Mouse (Mus musculus) ES-E14 (cell line): ENCODE results near the gene Cerkl. TPM values are rescaled to one million over a fixed set of nuclear protein-coding genes. Genes with fewer than 3 reads are reported as not detected.
A peak's percentile ranks its signal among the peaks of the same experiment; 100 is the strongest.

Experiments used
- DNase-seq: peaks from one replicate; pipeline ENCODE4 v3.0.0-alpha.2; 2013; ENCODE audit warnings: low read depth, low spot score
- H3K27ac ChIP-seq: 2 replicates; pipeline ENCODE4 v1.5.1; 2012; ENCODE audit warnings: low read depth, mild to moderate bottlenecking, low read length, moderate library complexity, mixed read lengths; ENCODE audit not compliant: poor library complexity, insufficient read depth, severe bottlenecking
- H3K36me3 ChIP-seq: 2 replicates; pipeline ENCODE4 v1.6.1; 2012; ENCODE audit warnings: mild to moderate bottlenecking, low read length, moderate library complexity, mixed read lengths; ENCODE audit not compliant: control insufficient read depth, poor library complexity, insufficient read depth, severe bottlenecking
- H3K4me1 ChIP-seq, 2 experiments: fragments of 150-350 bp in 1 of 2; sonication (generic) in 1 of 2; 2 replicates each; pipeline ENCODE4 v1.6.1; 2012; ENCODE audit warnings: low read length in 2 of 2, mild to moderate bottlenecking in 1 of 2, mixed read lengths in 1 of 2; ENCODE audit not compliant: control insufficient read depth in 2 of 2, insufficient read depth in 2 of 2, poor library complexity in 1 of 2
- H3K4me3 ChIP-seq, 2 experiments: fragments of 150-350 bp in 1 of 2; sonication (generic) in 1 of 2; 2 replicates each; pipeline ENCODE4 v1.5.1; 2012; ENCODE audit warnings: low read length in 2 of 2, low read depth in 1 of 2, mild to moderate bottlenecking in 1 of 2, mixed read lengths in 1 of 2; ENCODE audit not compliant: insufficient read depth in 1 of 2, poor library complexity in 1 of 2, severe bottlenecking in 1 of 2
- H3K9ac ChIP-seq: 2 replicates; pipeline ENCODE4 v1.6.1; 2012; ENCODE audit warnings: low read depth, mild to moderate bottlenecking, low read length, mixed read lengths; ENCODE audit not compliant: poor library complexity, insufficient read depth, severe bottlenecking
- H3K9me3 ChIP-seq: fragments of 150-350 bp; sonication (generic); 2 replicates; pipeline ENCODE4 v1.6.1; 2012; ENCODE audit warnings: low read depth, mild to moderate bottlenecking, low read length; ENCODE audit not compliant: control insufficient read depth, insufficient read depth
- CHD2 ChIP-seq: IDR thresholded peaks from 2 replicates; pipeline ENCODE4 v1.6.1; 2014; ENCODE audit warnings: mild to moderate bottlenecking, low read depth, low read length, inconsistent platforms
- HCFC1 ChIP-seq: IDR thresholded peaks from 2 replicates; pipeline ENCODE4 v1.6.1; 2012; ENCODE audit warnings: low read length, inconsistent platforms, borderline replicate concordance; ENCODE audit not compliant: insufficient read depth
- MAFK ChIP-seq: IDR thresholded peaks from 2 replicates; pipeline ENCODE4 v1.6.1; 2014; ENCODE audit warnings: mild to moderate bottlenecking, low read depth, low read length, inconsistent platforms; ENCODE audit not compliant: insufficient read depth
- ZC3H11A ChIP-seq: IDR thresholded peaks from 2 replicates; pipeline ENCODE4 v1.6.1; 2012; ENCODE audit warnings: low read depth, mild to moderate bottlenecking, inconsistent platforms, low read length, borderline replicate concordance
- ZNF384 ChIP-seq: IDR thresholded peaks from 2 replicates; pipeline ENCODE4 v1.6.1; 2012; ENCODE audit warnings: low read depth, low read length, inconsistent platforms
- in situ Hi-C, 2 experiments: fragments of 600-800 bp; cut with MboI; formaldehyde crosslinking; loops; one replicate each; pipeline ENCODE4 v1.15.1; 2025; ENCODE audit warnings: low sequenced_read_pairs in 2 of 2, inconsistent platforms in 1 of 2; ENCODE audit not compliant: unreplicated experiment in 2 of 2
- total RNA-seq: library from RNA; depleted of rRNA; stranded (reverse); fragments of 300-350 nt; gene quantifications from 2 replicates; pipeline ENCODE4 v1.2.3, GENCODE M21; 2012

Gene Cerkl
- total RNA-seq, 1 experiment: 1.4 TPM

GRCm38 (mm10) chr2:79459061-79460045 lies 2.8 kb upstream of the Cerkl start:
- peaks cover 4 to 5% of the 10 kb centered on the region in 2 experiments for H3K4me1 ChIP-seq
- no peak for TF ChIP-seq ZC3H11A
- no peak for TF ChIP-seq MAFK
- TF ChIP-seq HCFC1: no peak
- TF ChIP-seq ZNF384: no peak
- TF ChIP-seq CHD2: no peak
- no peak for DNase-seq
- in situ Hi-C loops: no loop called here
- no peak overlapping the region for H3K9ac ChIP-seq
- peak overlapping the region; percentile 44 to 62 for H3K4me3 ChIP-seq
- no peaks in the 10 kb centered on the region for H3K9me3 ChIP-seq
- H3K27ac ChIP-seq: no peak overlapping the region
- H3K36me3 ChIP-seq: no peaks in the 10 kb centered on the region

- Histone ChIP-seq H3K27ac (no peak overlapping the region), H3K9me3 (no peaks in the 10 kb centered on the region), H3K9ac (no peak overlapping the region), H3K4me3 (peak overlapping the region in 1 of 2 experiments; percentile 62; a peak in 2 of 4 replicates), H3K4me1 (peaks cover 5 to 6% of the 10 kb centered on the region in 2 experiments), H3K36me3 (no peaks in the 10 kb centered on the region)
- TF ChIP-seq ZC3H11A: no peak
- TF ChIP-seq CHD2: no peak
- no peak for TF ChIP-seq ZNF384
- TF ChIP-seq MAFK: no peak
- TF ChIP-seq HCFC1: no peak
- in situ Hi-C loops: no loop called here
- DNase-seq: no peak
Observed at GRCm38 (mm10) chr2:79457932-79458331, 1.3 kb upstream of the Cerkl start.

- no peak overlapping the region for H3K9ac ChIP-seq
- H3K4me1 ChIP-seq: peaks cover 5 to 6% of the 10 kb centered on the region in 2 experiments
- TF ChIP-seq HCFC1 (no peak), CHD2 (no peak), ZC3H11A (no peak)
- no peaks in the 10 kb centered on the region for H3K36me3 ChIP-seq
- H3K4me3 ChIP-seq: no peak overlapping the region; a peak in 1 of 4 replicates
- DNase-seq: no peak
- in situ Hi-C loops: no loop called here
- H3K27ac ChIP-seq: no peak overlapping the region
- H3K9me3 ChIP-seq: no peaks in the 10 kb centered on the region
Observed at GRCm38 (mm10) chr2:79457434-79457833, 849 bp upstream of the Cerkl start.

- peak overlapping the region in 1 of 2 experiments; percentile 71; a peak in 3 of 4 replicates for H3K4me3 ChIP-seq
- TF ChIP-seq ZNF384: no peak
- H3K9me3 ChIP-seq: no peaks in the 10 kb centered on the region
- H3K36me3 ChIP-seq: no peaks in the 10 kb centered on the region
- no peak for DNase-seq
- no peak overlapping the region for H3K9ac ChIP-seq
- H3K4me1 ChIP-seq: peaks cover 5 to 6% of the 10 kb centered on the region in 2 experiments
- in situ Hi-C loops: no loop called here
- no peak overlapping the region for H3K27ac ChIP-seq
Observed at GRCm38 (mm10) chr2:79455646-79456045, 939 bp downstream of the Cerkl start.
